8 mouse cellular contexts compared by ENCODE assay signal in the genomic region with DNA sequence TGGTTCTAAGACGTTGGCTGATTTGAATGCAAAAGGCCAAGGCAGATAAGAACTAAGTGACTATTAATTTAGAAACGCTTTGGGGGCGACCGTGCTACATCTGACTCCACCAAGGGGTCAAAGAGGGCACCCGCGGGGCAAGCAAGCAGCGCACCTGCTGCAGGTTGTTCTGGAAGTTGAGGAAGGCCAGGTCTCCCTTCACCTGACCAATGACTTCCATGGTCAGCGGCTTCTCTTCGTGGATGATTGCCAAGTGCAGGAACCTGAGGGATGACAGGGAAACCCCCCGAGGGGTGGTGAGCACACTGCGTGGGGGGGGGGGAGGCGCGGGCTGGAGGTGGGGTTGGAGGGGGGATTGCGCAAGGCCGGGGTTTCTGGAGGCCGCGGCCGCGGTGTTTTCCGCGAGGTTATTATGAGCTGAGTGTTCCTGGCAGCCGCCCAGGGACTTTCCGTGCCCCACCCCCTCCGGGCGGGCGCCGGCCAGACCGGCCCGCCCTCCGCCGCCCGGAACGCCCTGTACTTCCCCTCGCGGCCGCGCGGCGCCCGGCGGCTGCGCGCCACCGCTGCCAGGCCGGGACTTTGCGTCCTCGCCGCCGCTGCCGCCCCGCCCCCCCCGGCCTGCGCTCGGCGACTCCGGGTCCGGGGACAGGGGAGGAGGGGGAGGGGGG. TPM values are rescaled to one million over a fixed set of nuclear protein-coding genes. Genes with fewer than 3 reads are reported as not detected.
A peak's percentile ranks its signal among the peaks of the same experiment; 100 is the strongest.
DNase-seq lines count a peak whose midpoint lies in the region; ATAC-seq and TF ChIP-seq lines count a peak whose summit lies in the region.

No protein-coding gene starts in this region.

- H3K4me2 ChIP-seq in heart, embryonic 15.5 days = peak overlapping the region; percentile 79
- peak overlapping the region; percentile 91 for H3K4me2 ChIP-seq in liver, embryonic 14.5 days (ENCODE audit: low read depth)
- H3K4me2 ChIP-seq in stomach, embryonic 15.5 days = peak overlapping the region; percentile 81

- peaks cover 32% of the 10 kb centered on the region for H3K4me1 ChIP-seq in forebrain, embryonic 10.5 days
- H3K4me1 ChIP-seq in heart, embryonic 15.5 days (replicated peaks) = peaks cover 37% of the 10 kb centered on the region
- peaks cover 5 to 24% of the 10 kb centered on the region in 2 experiments for H3K4me1 ChIP-seq in liver, embryonic 14.5 days (replicated peaks; ENCODE audit: control insufficient read depth in 2 of 2, insufficient read depth in 2 of 2, low read length in 1 of 2)
- peaks cover 25% of the 10 kb centered on the region; the same call in 1 of the 2 replicates for H3K4me1 ChIP-seq in stomach, embryonic 15.5 days

- H3K9me3 ChIP-seq in forebrain, embryonic 10.5 days = no peaks in the 10 kb centered on the region
- no peaks in the 10 kb centered on the region for H3K9me3 ChIP-seq in heart, embryonic 15.5 days (replicated peaks)
- H3K9me3 ChIP-seq in liver, embryonic 14.5 days (ENCODE audit: control insufficient read depth, low read length) = no peaks in the 10 kb centered on the region
- H3K9me3 ChIP-seq in stomach, embryonic 15.5 days = no peaks in the 10 kb centered on the region

- peaks cover 43% of the 10 kb centered on the region for H3K36me3 ChIP-seq in forebrain, embryonic 10.5 days (replicated peaks)
- peaks cover 37% of the 10 kb centered on the region for H3K36me3 ChIP-seq in heart, embryonic 15.5 days
- peaks cover 6% of the 10 kb centered on the region for H3K36me3 ChIP-seq in liver, embryonic 14.5 days (replicated peaks; ENCODE audit: control insufficient read depth, insufficient read depth, low read depth)
- H3K36me3 ChIP-seq in stomach, embryonic 15.5 days = peaks cover 16% of the 10 kb centered on the region

- no peak for TF ChIP-seq EP300 in liver, embryonic 14.5 days (IDR thresholded peaks at IDR 0.05; ENCODE audit: low read depth)

- DNase-seq in CD8-positive naive resting alpha-beta T cell, adult 2 months (ENCODE audit: low read depth in 2 of 2, low spot score in 2 of 2) = peak; percentile 91 to 93
- DNase-seq in c-Kit-positive CD71-negative TER-119-negative erythroid progenitor cells, embryonic 14.5 days (ENCODE audit: low read depth) = peak; percentile 83
- DNase-seq in forebrain, embryonic 10.5 days (ENCODE audit: extremely low spot score, low spot score) = peak; percentile 77
- DNase-seq in kidney, postnatal 25 days = peak; percentile 98 to 99
- DNase-seq in liver, embryonic 14.5 days (ENCODE audit: low read depth in 3 of 3, low spot score in 3 of 3) = peak; percentile 76 to 79 (median 79)
- DNase-seq in neural tube, embryonic 10.5 days (ENCODE audit: extremely low spot score, low spot score) = peak; percentile 85

- ATAC-seq in heart, embryonic 15.5 days (replicated peaks; ENCODE audit: insufficient number of reproducible peaks, insufficient read depth, low FRiP score, low read depth) = peak; percentile 90
- peak; percentile 89 for ATAC-seq in liver, embryonic 14.5 days (ENCODE audit: insufficient read depth)
- ATAC-seq in stomach, embryonic 15.5 days (ENCODE audit: insufficient read depth, low FRiP score, low read depth) = peak; percentile 88

- TF ChIP-seq CTCF in liver, embryonic 14.5 days (IDR thresholded peaks at IDR 0.05; ENCODE audit: low read depth) = no peak

- peak overlapping the region; percentile 99 for H3K9ac ChIP-seq in heart, embryonic 15.5 days
- H3K9ac ChIP-seq in liver, embryonic 14.5 days (replicated peaks) = peak overlapping the region; percentile 89
- H3K9ac ChIP-seq in stomach, embryonic 15.5 days = peak overlapping the region; percentile 95

- peak overlapping the region; percentile 65 for H3K4me3 ChIP-seq in forebrain, embryonic 10.5 days
- peak overlapping the region; percentile 92 for H3K4me3 ChIP-seq in heart, embryonic 15.5 days
- peak overlapping the region; percentile 71 to 93 for H3K4me3 ChIP-seq in liver, embryonic 14.5 days (ENCODE audit: insufficient read depth in 1 of 2, low read depth in 2 of 2, low read length in 2 of 2)
- peak overlapping the region; percentile 87 for H3K4me3 ChIP-seq in stomach, embryonic 15.5 days (replicated peaks)

- WGBS in forebrain, embryonic 10.5 days = 4% methylated on average over 54 of the region's 57 CpGs
- under 1% methylated on average over 34 of the region's 57 CpGs for WGBS in heart, embryonic 15.5 days
- 2% methylated on average over 30 of the region's 57 CpGs for WGBS in liver, embryonic 14.5 days (ENCODE audit: insufficient replicate concordance)
- WGBS in stomach, embryonic 15.5 days = under 1% methylated on average over 36 of the region's 57 CpGs

- peak overlapping the region; percentile 98 for H3K27ac ChIP-seq in forebrain, embryonic 10.5 days
- H3K27ac ChIP-seq in heart, embryonic 15.5 days = peak overlapping the region; percentile 100
- peak overlapping the region; percentile 76 for H3K27ac ChIP-seq in liver, embryonic 14.5 days
- peak overlapping the region; percentile 100 for H3K27ac ChIP-seq in stomach, embryonic 15.5 days

- H3K27me3 ChIP-seq in forebrain, embryonic 10.5 days (ENCODE audit: poor library complexity, severe bottlenecking) = 0 out of 2 replicates have a peak, but pooled peaks cover 8% of the 10 kb centered on the region
- H3K27me3 ChIP-seq in heart, embryonic 15.5 days = no peaks in the 10 kb centered on the region
- H3K27me3 ChIP-seq in liver, embryonic 14.5 days (ENCODE audit: control insufficient read depth, insufficient read depth, low read length) = no peaks in the 10 kb centered on the region
- no peaks in the 10 kb centered on the region for H3K27me3 ChIP-seq in stomach, embryonic 15.5 days (replicated peaks)

RNA-seq across cellular contexts. Expression of a gene that starts 0.8 kb away (rescaled TPM):
- 34.3 and 36.1 TPM in 2 replicates for polyA plus RNA-seq in forebrain, embryonic 10.5 days (2016; fragmentation: Nextera tagmentation; extraction: Ambion mirVana)
- polyA plus RNA-seq in heart, embryonic 15.5 days (2015; fragmentation: Nextera tagmentation; extraction: Ambion mirVana) = 61.4 and 82.5 TPM in 2 replicates
- 8.1 and 8.8 TPM in 2 replicates for polyA plus RNA-seq in liver, embryonic 14.5 days (2012; rRNA removed)
- 11.8 and 12.4 TPM in 2 replicates for polyA plus RNA-seq in liver, embryonic 14.5 days (2014; fragmentation: Nextera tagmentation; extraction: Ambion mirVana)
- 78.4 and 81.8 TPM in 2 replicates for polyA plus RNA-seq in stomach, embryonic 15.5 days (2015; fragmentation: Nextera tagmentation; extraction: Ambion mirVana)

Comparison
In these comparisons a context has a peak if more than half of its experiments do, and no peak if none do; other contexts are left out.
1. Peak in every context shown above with its lines: DNase-seq, ATAC-seq, H3K4me3 ChIP-seq and H3K27ac ChIP-seq.